Mouse (Mus musculus): Measurements from ENCODE around the gene Aldh1a1.
"Not testable (repeated sequence)": the region's sequence is repeated elsewhere in the genome, so short reads cannot be mapped to it uniquely, and the experiment has no call there.

Aldh1a1 gene

DNA sequence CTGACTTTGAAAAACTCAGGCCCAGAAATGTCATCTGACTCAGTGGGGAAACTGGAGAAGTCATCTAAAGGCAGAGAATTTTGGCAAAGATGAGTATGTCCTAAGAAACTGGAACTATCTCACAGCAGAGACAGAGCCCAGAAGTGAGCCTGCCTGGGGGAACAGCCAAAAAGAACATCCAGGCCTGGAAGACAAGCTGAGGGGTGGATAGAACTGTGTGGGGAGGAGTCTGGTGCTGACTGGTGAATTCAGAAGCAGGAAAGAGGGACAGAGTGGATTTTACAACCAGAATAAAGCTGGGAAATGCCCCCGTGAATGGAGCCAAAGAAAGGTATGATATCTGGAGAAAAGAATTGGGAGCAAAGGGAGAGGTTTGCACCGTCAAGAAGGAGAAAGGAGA, at the start of gene Aldh1a1:
TSS of gene Aldh1a1 (plus strand) at position 225 of the 400 bp plus-strand sequence.
- no peak for DNase-seq (ENCODE audit: low read depth)

DNA sequence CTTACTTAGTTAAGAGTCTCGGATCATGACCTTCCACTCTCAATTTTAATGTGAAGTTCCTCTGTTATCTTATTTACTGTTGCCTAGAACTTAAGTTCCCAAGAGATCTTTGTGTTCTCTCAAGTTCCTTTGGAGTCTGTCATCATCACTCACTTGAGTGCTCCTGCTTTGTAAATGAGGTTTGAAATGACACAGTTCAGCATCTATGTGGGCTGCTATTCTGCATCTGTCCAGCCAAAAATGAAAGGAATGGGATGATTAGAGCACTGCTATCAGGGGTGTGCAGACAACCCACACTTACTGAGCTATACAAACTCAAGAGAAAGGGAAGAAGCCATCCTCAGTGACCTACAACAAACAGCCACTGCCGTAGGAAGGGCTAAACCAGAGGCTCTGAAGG, 44.7 kb upstream of the Aldh1a1 start:
- no peak for DNase-seq (ENCODE audit: low read depth)

DNA sequence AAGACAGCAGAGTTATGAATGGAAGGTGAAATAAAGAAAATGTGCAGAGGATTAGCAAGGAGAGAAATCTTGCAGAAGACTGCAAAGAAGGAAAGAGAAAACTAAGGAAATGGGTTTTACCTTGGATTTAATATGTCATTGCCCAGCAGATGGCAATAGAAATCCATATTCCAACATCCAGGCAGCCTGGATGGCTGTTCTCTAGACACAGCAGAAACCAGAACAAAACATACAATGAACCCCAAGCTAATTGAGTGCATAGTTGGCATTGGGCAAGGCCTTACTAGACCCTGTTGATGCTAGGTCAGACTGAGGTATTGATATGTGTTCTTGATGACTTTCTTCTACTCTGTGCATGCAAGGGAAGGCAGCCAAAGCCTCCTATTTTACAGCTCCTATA, 43.0 kb upstream of the Aldh1a1 start:
- DNase-seq (ENCODE audit: low read depth) = no peak

DNA sequence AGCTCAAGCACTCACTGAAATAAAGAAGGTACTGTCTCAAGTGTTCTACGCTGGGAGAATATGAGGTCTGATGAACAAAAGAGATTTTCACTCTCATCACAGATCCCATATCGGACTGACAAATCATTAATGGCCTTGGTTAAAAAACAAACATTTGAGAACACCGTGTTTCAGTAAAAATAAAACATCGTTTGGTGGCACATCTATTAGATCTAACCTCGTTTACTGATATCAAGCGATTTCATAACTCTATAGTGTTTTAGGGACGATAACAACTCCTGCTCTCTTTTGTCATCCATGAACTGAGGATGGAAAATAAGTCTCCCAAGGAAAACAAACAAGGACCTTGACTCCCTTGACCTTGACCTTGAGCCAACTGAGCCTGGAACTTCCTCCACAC, 41.5 kb upstream of the Aldh1a1 start:
- no peak for DNase-seq (ENCODE audit: low read depth)

DNA sequence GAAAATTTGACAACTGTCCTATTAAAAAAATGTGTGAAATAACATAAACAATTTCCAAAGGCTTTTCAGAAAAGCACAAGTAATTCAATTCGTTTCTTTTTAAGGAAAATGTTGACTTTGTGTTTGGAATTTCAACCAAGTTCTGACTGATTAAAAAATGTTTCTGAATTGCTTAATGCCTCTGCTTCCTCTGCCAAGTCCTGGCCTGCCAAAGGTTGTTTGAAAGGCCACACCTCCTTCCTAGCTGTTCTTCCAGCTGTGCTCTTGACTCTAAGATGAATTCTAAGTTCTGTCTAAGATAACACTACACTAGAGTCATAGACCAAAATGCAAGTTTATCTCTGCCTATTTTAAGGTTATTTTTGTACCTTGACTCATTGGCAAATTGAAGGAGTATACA, 8.0 kb upstream of the Aldh1a1 start:
- DNase-seq (ENCODE audit: low read depth) = no peak

DNA sequence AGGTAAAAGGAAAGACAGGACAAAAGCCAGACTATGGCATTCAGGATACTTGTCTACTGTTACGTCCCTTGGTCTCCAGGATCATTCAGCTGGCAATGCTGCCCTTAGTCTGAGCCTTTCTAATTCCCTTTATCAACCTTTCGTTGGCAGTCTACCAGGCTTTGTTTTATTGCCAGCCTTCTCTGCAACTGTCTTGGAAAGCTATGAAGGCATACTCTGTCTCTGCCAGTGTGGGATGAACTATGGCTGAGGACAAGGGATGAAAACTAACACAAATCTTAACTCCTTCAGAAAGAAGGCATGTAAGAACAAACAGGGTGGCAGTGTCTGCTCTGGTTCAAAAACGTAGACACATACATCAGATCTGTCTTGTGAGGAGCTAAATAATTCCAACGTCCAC, 565 bp upstream of the Aldh1a1 start:
- no peak for DNase-seq (ENCODE audit: low read depth)

DNA sequence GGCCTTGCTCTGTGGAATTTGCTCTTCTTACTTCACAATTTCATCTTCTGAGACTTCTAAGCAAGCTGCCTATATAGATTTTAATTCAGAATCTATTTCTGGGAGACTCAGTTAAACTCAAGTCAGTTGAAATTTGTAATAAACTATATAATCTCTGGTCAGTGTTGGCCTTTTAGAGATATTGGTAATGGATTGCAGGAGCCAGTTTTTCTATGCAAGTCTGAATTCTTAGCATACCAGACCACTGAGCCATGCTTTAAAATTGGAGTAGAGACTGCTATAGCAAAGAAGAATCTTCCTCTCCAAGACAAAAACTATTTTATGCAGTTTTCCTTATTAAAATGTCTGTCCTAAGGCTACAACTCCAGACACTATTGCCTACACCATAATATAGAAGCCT, 4.0 kb downstream of the Aldh1a1 start:
- no peak for DNase-seq (ENCODE audit: low read depth)

DNA sequence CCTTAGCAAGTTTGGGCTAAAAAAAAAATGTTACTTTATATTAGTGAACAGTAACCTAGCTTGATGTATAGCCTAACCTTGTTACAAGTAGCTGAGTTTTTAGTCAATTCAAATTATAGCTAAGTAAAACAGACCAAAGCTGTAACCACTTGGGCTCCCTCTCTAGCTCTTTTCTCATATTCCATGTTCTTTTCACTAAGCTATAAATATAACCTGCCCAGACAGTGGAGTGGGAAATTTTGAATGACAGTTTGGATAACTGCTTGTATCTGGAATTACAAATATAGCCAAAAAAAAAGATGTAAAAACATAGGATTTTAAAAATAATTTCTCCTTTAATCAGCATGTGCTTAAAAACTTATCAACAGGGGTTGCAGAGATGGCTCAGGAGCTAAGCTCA, 12.8 kb downstream of the Aldh1a1 start:
- DNase-seq (ENCODE audit: low read depth) = no peak

DNA sequence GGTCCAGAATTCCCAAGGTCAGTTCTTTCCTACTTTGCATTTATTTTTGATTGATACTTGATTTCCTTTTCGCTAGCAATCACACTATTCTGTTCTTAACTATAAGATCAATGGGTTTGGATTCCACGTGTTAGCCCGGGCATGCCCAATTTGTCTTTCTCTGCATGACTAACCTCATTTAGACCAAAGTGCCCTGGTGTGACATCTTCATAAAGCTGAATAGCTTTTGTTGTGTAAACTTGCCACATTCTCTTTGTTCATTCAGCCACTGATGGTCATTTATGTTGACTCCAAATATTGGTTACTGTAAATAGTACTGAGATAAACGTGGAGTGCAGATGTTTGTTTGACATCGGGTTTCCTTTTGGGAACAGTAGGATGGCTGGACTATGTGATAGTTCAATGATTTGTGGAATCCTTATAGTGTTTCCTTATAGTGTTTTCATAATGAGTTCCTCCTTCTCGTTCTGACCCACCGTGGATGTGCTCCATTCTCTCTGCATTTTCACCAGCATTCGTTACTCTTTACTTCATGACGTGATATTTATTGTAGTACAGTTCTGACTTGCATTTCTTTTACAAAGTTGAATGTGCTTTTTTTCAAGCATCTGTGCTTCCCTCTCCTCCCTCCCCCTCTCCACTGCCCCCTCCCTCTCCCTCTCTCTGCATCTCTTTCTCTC, 14.6 kb downstream of the Aldh1a1 start:
- DNase-seq (ENCODE audit: low read depth) = no peak

DNA sequence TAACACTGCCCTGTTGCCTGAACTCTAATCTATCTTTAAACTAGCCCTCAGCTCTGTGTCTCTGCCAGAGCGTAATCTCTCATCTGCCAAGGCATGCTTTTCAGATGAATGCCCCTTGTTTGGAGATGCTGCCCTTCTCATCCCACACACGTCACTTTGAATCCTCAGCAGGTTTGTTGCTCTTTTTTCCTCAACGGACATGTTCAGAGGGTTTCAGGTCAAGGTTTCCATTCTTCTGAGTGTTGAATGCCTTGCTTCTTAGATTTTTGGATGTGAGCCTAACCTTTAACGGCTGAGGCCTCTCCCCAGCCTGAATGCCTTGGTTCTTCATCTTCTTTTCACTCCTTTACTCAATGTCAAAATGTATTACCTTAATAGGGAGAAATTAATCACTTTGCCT, 16.1 kb downstream of the Aldh1a1 start:
- DNase-seq (ENCODE audit: low read depth) = no peak

DNA sequence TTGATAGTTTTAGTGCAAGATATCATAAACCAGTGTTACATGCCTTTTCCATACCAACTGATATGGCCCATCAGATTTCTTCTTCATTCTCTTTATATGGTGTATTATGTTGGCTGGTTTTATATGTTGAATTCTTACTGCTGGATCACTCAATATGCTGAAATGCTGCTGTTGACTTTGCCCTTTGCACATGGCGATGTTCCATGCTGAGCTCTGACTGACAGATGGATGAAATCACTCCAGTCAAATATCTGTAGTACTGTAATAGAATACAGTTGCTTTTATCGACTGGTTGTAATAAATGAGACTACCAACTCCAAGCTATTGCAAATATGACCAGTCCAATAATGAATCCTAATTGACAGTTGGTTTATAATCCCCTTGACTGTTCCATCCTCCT, 19.5 kb downstream of the Aldh1a1 start:
- no peak for DNase-seq (ENCODE audit: low read depth)

DNA sequence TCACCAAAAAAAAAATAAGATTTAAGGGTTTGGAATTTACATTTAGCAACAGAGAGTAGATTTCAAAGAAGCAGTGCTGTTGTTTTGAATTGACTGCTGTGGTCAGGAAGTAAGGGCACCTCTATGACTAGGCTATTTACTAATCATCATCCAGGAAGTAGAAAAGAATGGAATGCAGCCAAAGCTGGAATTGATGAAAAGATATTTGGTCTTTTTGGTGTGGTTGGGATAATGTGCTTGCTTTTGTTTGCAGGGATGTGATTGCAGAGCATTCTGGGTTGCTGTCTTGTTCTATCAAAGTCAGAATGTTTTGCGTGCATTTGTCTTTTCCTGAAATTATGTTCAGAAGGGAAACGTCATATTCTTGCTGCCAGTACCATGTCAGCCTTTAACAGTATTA, 20.7 kb downstream of the Aldh1a1 start:
- DNase-seq (ENCODE audit: low read depth) = no peak

DNA sequence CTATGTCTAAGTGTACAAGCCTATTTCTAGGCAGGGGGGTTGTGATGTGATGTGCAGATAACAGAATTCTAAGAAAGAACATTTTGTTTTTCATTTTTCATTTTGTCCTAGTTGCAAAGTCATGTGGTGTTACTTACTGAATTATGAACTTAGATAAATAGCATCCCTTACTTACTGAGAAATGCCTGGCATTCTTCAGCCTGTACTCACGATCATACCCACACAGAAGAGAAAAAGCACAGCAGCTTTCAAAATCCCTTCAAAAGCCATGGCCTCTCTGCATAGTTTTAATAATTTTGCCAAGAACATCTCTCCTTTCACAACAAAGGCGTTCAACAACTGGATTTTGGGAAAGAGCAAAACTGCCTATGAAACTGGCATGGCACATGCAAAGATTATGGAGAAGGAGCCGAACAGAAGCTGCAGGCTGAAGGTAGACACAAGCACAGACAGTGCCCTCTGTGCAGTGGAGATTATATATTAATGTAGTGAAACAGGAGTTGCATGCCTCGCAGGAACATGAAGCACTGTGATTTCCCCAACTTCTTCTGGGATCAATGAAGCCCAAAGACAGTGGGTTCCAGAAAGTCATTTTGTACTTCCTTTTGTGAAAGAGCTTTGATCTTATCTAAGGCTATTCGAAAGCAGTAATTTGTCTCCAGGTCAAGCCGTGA, 21.3 kb downstream of the Aldh1a1 start:
- DNase-seq (ENCODE audit: low read depth) = no peak

DNA sequence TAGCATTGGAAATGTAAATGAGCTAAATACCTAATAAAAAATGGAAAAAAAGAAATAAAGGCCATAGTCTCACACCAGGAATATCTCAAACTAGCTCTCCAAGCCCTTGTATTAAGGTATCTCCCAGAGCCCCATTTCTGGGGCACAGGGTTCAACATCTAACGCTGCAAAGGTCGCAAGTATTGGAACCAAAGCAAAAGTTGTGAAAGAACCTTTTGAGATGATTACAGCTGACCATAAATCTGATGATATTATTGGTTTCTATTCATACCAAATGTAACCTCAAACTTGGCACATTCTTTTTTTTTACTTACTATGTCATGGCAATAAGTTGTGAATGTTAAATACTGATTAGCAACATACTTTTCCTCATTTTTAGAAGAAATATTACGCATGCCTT, 24.0 kb downstream of the Aldh1a1 start:
- no peak for DNase-seq (ENCODE audit: low read depth)

DNA sequence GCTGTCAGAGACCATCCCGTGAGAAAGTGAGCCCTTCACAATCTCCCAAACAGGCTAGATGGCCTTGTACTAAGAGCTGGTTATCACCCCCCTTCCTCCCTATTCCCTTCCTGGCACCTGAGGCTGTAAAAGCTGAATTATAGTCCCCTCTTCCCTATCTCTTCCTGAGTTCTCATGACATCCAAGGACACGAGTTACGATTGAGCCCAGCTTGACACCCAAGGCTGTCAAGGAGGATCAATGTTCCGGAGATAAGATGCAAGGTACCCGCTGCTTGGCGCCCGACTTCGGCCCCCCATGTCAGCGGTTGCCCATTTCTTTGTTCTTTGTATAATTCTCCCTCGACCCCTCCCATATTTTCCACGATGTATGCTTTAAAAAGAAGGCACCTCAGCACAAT, 36.6 kb downstream of the Aldh1a1 start:
- not testable (repeated sequence) for DNase-seq (ENCODE audit: low read depth)

DNA sequence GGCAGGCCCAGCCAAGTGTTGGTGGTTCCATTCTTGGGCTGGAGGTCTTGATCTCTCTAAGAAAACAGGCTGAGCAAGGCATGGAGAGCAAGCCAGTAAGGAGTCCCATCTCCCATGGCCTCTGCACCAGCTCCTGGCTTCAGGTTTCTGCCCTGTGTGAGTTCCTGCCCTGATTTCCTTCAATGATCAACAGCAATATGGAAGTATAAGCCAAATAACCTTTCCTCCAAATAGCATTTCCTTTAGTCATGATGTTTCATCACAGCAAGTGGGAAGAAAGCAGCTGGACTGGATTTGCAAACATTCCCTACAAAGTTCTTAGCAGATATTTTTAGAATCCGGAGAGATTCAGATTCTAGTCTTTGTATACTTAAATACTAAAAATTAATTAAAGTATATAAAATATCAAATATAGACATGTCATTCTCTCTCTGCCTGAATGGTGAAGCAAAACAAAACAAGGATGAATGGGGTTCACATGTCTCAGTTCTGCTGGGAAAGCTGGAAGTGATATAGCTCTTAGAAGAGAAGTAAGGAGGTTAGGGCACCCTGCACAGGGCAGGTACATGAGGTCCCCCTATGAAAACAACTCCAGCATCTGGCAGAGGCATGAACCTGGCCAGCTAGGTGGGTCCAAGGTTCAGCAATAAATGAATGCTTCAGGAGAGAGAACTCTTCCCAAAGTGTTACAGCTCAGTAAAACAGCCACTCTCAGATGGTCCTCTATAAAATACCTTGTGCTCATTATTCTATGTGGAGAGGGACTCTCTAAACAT, 37.6 kb downstream of the Aldh1a1 start:
- no peak for DNase-seq (ENCODE audit: low read depth)

DNA sequence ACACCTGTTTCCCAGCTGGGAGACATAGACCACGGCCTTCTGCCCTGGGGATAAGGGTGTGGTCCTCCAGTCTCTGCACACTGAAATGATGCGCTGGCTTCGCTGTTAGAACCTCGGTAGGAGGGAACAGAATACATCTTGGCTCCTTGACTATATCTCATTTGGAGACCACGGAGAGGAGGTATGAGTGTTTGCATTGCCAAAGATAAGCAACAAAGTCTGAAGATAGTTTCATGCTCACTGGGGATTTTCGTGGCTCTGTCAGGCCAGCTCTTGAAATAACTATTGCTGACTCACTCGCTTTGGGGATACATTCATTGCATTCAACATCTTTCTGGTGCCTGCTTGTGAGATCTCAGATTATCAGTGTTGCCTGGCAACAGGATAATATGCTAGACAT, 44.0 kb downstream of the Aldh1a1 start:
- no peak for DNase-seq (ENCODE audit: low read depth)

DNA sequence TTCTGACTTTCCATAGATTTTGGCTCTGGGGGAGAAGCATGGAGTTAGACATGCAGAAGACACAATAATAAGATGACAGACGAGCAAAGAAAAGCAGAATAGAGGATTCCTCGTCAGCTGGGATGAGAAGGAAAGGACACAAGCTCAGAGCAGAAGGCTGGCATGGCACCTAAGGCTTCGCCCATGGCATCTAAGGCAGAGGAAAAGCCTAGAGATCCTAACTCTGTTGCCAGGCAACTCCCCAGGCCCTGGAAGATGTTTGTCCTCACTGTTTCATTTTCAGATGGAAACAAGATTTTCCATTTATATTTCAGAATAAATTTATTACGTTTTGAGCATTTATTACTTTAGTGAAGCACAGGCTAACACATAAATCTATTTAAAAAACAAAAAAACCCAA, 48.5 kb downstream of the Aldh1a1 start:
- DNase-seq (ENCODE audit: low read depth) = no peak

DNA sequence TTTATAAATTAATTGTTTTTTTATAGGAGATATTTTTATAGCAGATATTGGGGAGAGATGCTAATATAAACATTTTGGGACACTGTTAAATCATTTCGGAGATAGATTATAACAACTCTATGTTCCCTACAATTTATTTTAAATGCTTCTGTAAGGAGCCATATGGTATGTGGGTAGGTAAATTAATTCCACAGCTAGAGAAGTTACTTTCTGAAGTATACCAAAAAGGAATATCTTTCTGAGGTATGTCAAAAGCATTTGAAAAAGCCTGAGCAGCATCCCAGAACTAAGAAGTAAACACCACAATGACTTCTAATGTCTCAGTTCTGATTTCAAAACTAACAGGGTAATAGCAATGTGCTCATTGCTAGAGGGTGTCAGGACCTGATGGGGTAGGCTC, 49.4 kb downstream of the Aldh1a1 start:
- no peak for DNase-seq (ENCODE audit: low read depth)

DNA sequence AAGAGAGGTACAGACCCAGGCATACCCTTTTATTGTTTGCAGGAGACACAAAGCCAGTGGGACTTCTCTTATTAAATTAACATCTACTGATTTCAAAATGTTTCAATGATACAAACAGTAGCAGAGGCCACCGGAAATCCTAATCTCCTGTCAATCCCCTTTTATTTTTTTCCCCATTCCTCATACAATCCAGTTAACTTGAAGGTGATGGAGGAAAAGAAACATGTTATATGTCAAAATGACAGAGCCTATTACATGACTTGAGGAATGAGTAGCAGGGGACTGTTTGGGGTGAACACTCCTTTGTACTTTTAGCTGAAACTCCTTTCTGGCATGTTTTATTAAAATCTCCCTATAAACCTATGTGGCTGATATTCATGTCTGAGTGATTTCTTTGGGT, 51.3 kb downstream of the Aldh1a1 start:
- DNase-seq (ENCODE audit: low read depth) = no peak

DNA sequence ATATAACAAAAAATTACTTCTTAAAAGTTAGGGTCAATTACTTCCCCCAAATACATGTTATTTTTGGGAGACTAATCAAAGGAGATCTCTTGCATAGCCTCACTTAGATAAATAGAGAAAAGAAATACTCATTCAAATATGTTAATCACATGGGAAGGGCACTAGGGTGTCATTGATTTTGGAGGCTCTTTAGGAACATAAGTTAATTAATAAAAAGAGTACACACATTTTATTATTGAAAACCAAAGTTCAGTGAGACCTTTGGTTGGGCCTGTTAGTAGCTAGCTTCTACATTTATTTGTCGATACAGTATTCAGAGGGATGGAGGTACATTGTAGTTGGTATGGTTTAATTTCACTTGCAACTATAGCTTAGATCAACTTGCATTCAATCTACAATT, 52.4 kb downstream of the Aldh1a1 start:
- no peak for DNase-seq (ENCODE audit: low read depth)

DNA sequence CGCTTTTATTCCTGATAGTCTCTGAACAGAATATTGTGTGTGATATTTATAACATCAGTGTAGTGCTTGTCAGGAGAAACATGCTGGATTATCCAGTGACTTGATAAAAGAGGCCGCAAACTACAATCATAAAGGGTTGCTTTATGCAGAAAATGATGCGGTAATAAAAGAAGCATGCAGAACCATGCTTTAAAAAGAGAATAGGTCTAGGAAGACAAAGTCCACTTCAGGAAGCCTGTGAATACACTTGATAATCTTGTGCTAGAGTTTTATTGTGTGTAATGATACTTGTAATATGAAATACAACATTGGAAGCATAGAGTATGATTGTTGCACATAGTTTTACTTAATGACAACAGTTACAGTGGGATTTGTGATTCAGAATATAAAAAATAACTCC, 54.5 kb downstream of the Aldh1a1 start:
- no peak for DNase-seq (ENCODE audit: low read depth)

DNA sequence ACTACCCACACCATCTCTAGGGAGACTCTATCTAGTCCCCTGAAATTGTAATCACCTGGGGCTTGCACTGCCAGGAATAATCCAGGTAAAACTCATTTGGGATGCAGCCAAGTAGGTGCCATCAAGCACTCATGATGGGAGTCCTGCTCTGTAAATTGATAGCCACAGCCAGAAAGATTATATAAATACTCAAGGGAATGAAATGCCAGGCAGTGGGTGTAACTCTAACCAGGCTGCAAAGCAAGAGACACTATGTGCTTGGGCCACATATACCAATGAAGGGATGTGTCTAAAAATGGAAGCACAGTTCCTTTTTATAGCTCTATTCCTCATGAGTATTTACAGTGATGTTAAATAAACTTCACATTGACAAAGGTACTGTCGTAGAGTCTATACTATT, 56.9 kb downstream of the Aldh1a1 start:
- no peak for DNase-seq (ENCODE audit: low read depth)
